ENCODE assay signal across 9 mouse cellular contexts in the genomic region with DNA sequence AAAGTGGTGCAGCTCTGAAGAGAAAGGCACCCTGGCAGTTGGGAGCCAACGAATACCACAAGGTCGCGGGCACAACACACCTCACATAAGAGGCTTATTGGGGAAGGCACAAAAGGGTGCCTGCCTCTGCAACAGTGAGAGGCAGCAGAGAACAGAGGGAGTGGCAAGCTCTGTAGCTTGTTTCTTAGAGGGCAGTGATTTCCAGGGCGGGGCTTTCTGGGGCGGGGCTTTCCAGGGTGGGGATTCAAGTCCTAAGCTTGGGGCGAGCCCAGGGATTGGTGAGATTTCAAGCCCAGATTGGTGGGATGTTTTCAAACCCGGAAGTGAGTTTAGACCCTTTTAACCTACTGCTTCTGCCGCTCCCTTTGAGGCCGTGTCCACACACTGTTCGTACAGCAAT.
DNase-seq lines count a peak whose midpoint lies in the region; ATAC-seq and TF ChIP-seq lines count a peak whose summit lies in the region.
"Had no signal": no experiment of that assay in that cellular context is flagged by ENCODE, and none has a peak within 500 bp of the region (broad histone marks: within the 10 kb centered on the region; RNA-seq: fewer than 3 reads in every experiment).

No protein-coding gene starts in this region.

- no peak overlapping the region for H3K4me2 ChIP-seq in hindbrain, embryonic 16.5 days (ENCODE audit: low read length)
- peak overlapping the region; percentile 8; the same call in 1 of the 2 replicates for H3K4me2 ChIP-seq in midbrain, embryonic 12.5 days (replicated peaks)

- no peaks in the 10 kb centered on the region for H3K9me3 ChIP-seq in ES-E14 (ENCODE audit: control insufficient read depth, insufficient read depth, low read depth, low read length)
- no peaks in the 10 kb centered on the region for H3K9me3 ChIP-seq in hindbrain, embryonic 16.5 days (ENCODE audit: control insufficient read depth, low read length)
- H3K9me3 ChIP-seq in midbrain, embryonic 12.5 days, result no peaks in the 10 kb centered on the region

- peak; percentile 54 for DNase-seq in ES-E14 (ENCODE audit: low read depth, low spot score)
- DNase-seq in embryo, embryonic 11 days, result peak; percentile 58
- no peak for DNase-seq in cerebellum, adult 9-11 months
- DNase-seq in frontal cortex, postnatal 14 days (ENCODE audit: low spot score in 2 of 2), result no peak
- no peak for DNase-seq in ovary, postnatal 14 days (ENCODE audit: low spot score)
- no peak for DNase-seq in T-cell, adult 2 months (ENCODE audit: low spot score)
- DNase-seq: lung, postnatal 36 days had no signal

- no peaks in the 10 kb centered on the region for H3K36me3 ChIP-seq in ES-E14 (ENCODE audit: control insufficient read depth, insufficient read depth, low read length, poor library complexity, severe bottlenecking)
- H3K36me3 ChIP-seq in hindbrain, embryonic 16.5 days (ENCODE audit: control insufficient read depth, insufficient read depth, low read length), result no peaks in the 10 kb centered on the region
- no peaks in the 10 kb centered on the region for H3K36me3 ChIP-seq in midbrain, embryonic 12.5 days

- ATAC-seq in hindbrain, embryonic 16.5 days, result peak; percentile 34; the same call in 1 of the 2 replicates
- 0 out of 2 replicates have a peak, but pooled peaks have one; percentile 23 for ATAC-seq in midbrain, embryonic 12.5 days (ENCODE audit: low FRiP score, low read depth)

- H3K27me3 ChIP-seq in hindbrain, embryonic 16.5 days (replicated peaks; ENCODE audit: control insufficient read depth, insufficient read depth, low read length), result no peaks in the 10 kb centered on the region
- peaks cover 46% of the 10 kb centered on the region for H3K27me3 ChIP-seq in midbrain, embryonic 12.5 days

- no peak overlapping the region for H3K9ac ChIP-seq in ES-E14 (ENCODE audit: insufficient read depth, low read depth, low read length, poor library complexity, severe bottlenecking)
- H3K9ac ChIP-seq in hindbrain, embryonic 16.5 days (ENCODE audit: low read depth, low read length), result no peak overlapping the region
- H3K9ac ChIP-seq in midbrain, embryonic 12.5 days (replicated peaks), result no peak overlapping the region

- no peak overlapping the region for H3K27ac ChIP-seq in ES-E14 (ENCODE audit: insufficient read depth, low read depth, low read length, poor library complexity, severe bottlenecking)
- H3K27ac ChIP-seq in hindbrain, embryonic 16.5 days (ENCODE audit: low read depth, low read length), result no peak overlapping the region
- 0 out of 2 replicates have a peak overlapping the region, but pooled peaks have one; percentile 10 for H3K27ac ChIP-seq in midbrain, embryonic 12.5 days (replicated peaks)

- H3K4me1 ChIP-seq in ES-E14 (ENCODE audit: control insufficient read depth in 2 of 2, insufficient read depth in 2 of 2, low read length in 2 of 2, poor library complexity in 1 of 2), result peaks cover 5 to 9% of the 10 kb centered on the region in 2 experiments; a peak in 1 of 4 replicates
- peaks cover 5% of the 10 kb centered on the region; the same call in 1 of the 2 replicates for H3K4me1 ChIP-seq in hindbrain, embryonic 16.5 days (ENCODE audit: control insufficient read depth, insufficient read depth, low read depth, low read length)
- H3K4me1 ChIP-seq in midbrain, embryonic 12.5 days, result peaks cover 34% of the 10 kb centered on the region

- H3K4me3 ChIP-seq in ES-E14 (ENCODE audit: insufficient read depth in 1 of 2, low read depth in 1 of 2, low read length in 2 of 2, poor library complexity in 1 of 2, severe bottlenecking in 1 of 2), result peak overlapping the region in 1 of 2 experiments; percentile 65; a peak in 2 of 4 replicates
- H3K4me3 ChIP-seq in hindbrain, embryonic 16.5 days (ENCODE audit: low read length), result no peak overlapping the region
- H3K4me3 ChIP-seq in midbrain, embryonic 12.5 days, result no peak overlapping the region

- WGBS in hindbrain, embryonic 16.5 days, result 30% methylated on average over 10 of the region's 10 CpGs
- 28% methylated on average over 10 of the region's 10 CpGs for WGBS in midbrain, embryonic 12.5 days

- in situ Hi-C loops in ES-E14 (cut with MboI; ENCODE audit: low sequenced_read_pairs in 2 of 2, unreplicated experiment in 2 of 2), result no loop called here

TF ChIP-seq in ES-E14, 5 proteins besides CTCF, POLR2A, EP300 and RAD21:
- TF ChIP-seq MAFK (IDR thresholded peaks at IDR 0.05; ENCODE audit: insufficient read depth, low read depth, low read length), result no peak
- no peak for TF ChIP-seq HCFC1 (IDR thresholded peaks at IDR 0.05; ENCODE audit: borderline replicate concordance, insufficient read depth, low read length)
- no peak for TF ChIP-seq CHD2 (IDR thresholded peaks at IDR 0.05; ENCODE audit: low read depth, low read length)
- no peak for TF ChIP-seq ZNF384 (IDR thresholded peaks at IDR 0.05; ENCODE audit: low read depth, low read length)
- TF ChIP-seq ZC3H11A (IDR thresholded peaks at IDR 0.05; ENCODE audit: borderline replicate concordance, low read depth, low read length), result no peak

Comparison
In these comparisons a context has a peak if more than half of its experiments do, and no peak if none do; other contexts are left out.
1. DNase-seq: peak in ES-E14 (single experiment) and embryo, embryonic 11 days (single experiment); none in cerebellum, adult 9-11 months (single experiment), frontal cortex, postnatal 14 days (0 of 2), ovary, postnatal 14 days (single experiment) and T-cell, adult 2 months (single experiment).